Mouse (Mus musculus) forebrain, embryonic 14.5 days (tissue): ENCODE data around the gene Klf6. TPM values are rescaled to one million over a fixed set of nuclear protein-coding genes. Genes with fewer than 3 reads are reported as not detected.

Source experiments
- ATAC-seq: fragments of 200-750 bp; cut with Nextera tagmentation; 2 replicates; pipeline ENCODE4 v1.8.0; 2017; ENCODE audit warnings: mild to moderate bottlenecking, moderate library complexity
- DNase-seq: peaks from one replicate; pipeline ENCODE4 v3.0.0-alpha.2; 2015; ENCODE audit warnings: low spot score
- H3K27ac ChIP-seq: fragments of 300-500 bp; sonication (generic); 2 replicates; pipeline ENCODE4 v1.5.1; 2014; ENCODE audit warnings: low read depth, mild to moderate bottlenecking, control low read depth, low read length, moderate library complexity
- H3K27me3 ChIP-seq: fragments of 300-500 bp; sonication (generic); replicated peaks from 2 replicates; pipeline ENCODE4 v1.6.1; 2014; ENCODE audit warnings: low read length, control low read depth, mixed read lengths; ENCODE audit not compliant: control insufficient read depth, insufficient read depth
- H3K36me3 ChIP-seq: fragments of 300-500 bp; sonication (generic); 2 replicates; pipeline ENCODE4 v1.6.1; 2014; ENCODE audit warnings: low read length, control low read depth; ENCODE audit not compliant: control insufficient read depth, insufficient read depth
- H3K4me1 ChIP-seq: fragments of 300-500 bp; sonication (generic); 2 replicates; pipeline ENCODE4 v1.6.1; 2014; ENCODE audit warnings: antibody characterized with exemption, low read length, control low read depth; ENCODE audit not compliant: control insufficient read depth, insufficient read depth
- H3K4me2 ChIP-seq: fragments of 300-500 bp; sonication (generic); 2 replicates; pipeline ENCODE4 v1.6.1; 2014; ENCODE audit warnings: mild to moderate bottlenecking, control low read depth, low read length
- H3K4me3 ChIP-seq: fragments of 300-500 bp; sonication (generic); 2 replicates; pipeline ENCODE4 v1.5.1; 2014; ENCODE audit warnings: low read depth, low read length, control low read depth
- H3K9ac ChIP-seq: fragments of 300-500 bp; sonication (generic); 2 replicates; pipeline ENCODE4 v1.6.1; 2014; ENCODE audit warnings: mild to moderate bottlenecking, low read length, control low read depth, moderate library complexity
- H3K9me3 ChIP-seq: fragments of 300-500 bp; sonication (generic); replicated peaks from 2 replicates; pipeline ENCODE4 v1.6.1; 2016; ENCODE audit warnings: low read length, control low read depth, mixed read lengths; ENCODE audit not compliant: control insufficient read depth
- WGBS: fragments of 180-500 bp; shearing (Covaris S2); extraction: QIAGEN DNeasy Blood & Tissue Kit; methylation state at CpG from one replicate; pipeline ENCODE4 v1.1.7; 2014; 5-methylcytosine and 5-hydroxymethylcytosine counted together
- microRNA-seq: library from miRNA; unstranded; fragments of <30 nt; microRNA quantifications from one replicate; pipeline ENCODE4, GENCODE M21; 2016
- polyA plus RNA-seq: library from polyadenylated mRNA; unstranded; fragments of >200 nt; fragmentation: Nextera tagmentation; extraction: Ambion mirVana; gene quantifications from 2 replicates; pipeline ENCODE4 v1.2.1, GENCODE M21; 2014

Gene Klf6
- polyA plus RNA-seq, 1 experiment from 2014 or later, result 56.9 TPM

DNA sequence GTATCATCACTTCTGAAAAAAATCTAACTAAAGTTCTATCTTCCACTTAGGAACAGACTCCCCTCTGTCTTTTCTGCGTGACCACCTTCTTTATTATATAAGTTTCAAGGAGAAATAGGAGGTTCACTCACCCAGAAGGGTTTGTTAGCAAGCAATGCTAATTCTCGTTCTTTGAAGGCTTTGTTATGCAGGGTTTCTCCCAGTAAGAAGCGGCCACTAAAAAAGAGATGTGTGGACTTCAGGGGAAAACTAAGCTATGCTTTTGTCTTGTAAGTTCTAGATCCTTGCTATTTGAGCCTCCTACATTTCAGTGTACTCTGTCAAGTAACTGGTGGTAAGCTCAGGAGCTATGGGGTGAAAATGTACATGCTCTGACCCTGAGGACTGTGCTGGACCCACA, 38.4 kb downstream of the Klf6 start:
- no peak for ATAC-seq
- no peaks in the 10 kb centered on the region for H3K27me3 ChIP-seq
- 16% methylated on average over 3 of the region's 3 CpGs for WGBS

DNA sequence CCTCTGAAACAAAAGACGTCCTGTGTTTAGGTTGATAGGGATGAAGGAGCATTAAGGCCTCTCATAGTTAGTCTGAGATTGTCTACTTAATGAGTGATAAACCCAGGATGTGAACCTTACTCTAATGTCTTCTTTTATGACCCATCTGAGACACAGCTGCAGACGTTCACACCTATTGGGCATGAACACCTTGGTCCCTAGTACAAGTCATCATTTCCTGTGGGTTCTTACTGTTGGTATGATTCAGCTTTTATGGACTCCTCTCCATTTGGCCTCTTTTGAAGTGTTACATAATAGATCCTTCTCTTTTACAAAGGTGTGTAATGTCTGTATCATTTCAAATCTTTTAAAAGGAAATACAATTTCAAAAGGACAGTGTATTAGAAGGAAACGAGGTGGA, 51.9 kb downstream of the Klf6 start:
- Histone ChIP-seq H3K4me2 (no peak overlapping the region), H3K27me3 (no peaks in the 10 kb centered on the region), H3K27ac (no peak overlapping the region), H3K36me3 (no peaks in the 10 kb centered on the region), H3K4me1 (no peaks in the 10 kb centered on the region), H3K9me3 (no peaks in the 10 kb centered on the region), H3K9ac (no peak overlapping the region), H3K4me3 (no peak overlapping the region)
- 80% methylated on average over 3 of the region's 3 CpGs for WGBS
- ATAC-seq (no peak), DNase-seq (no peak)

More for the DNA sequence above, 38.4 kb downstream of the Klf6 start:
- no peak for DNase-seq
- Histone ChIP-seq H3K36me3 (no peaks in the 10 kb centered on the region), H3K4me1 (no peaks in the 10 kb centered on the region), H3K9ac (no peak overlapping the region), H3K4me2 (no peak overlapping the region), H3K9me3 (no peaks in the 10 kb centered on the region), H3K4me3 (no peak overlapping the region), H3K27ac (no peak overlapping the region)

DNA sequence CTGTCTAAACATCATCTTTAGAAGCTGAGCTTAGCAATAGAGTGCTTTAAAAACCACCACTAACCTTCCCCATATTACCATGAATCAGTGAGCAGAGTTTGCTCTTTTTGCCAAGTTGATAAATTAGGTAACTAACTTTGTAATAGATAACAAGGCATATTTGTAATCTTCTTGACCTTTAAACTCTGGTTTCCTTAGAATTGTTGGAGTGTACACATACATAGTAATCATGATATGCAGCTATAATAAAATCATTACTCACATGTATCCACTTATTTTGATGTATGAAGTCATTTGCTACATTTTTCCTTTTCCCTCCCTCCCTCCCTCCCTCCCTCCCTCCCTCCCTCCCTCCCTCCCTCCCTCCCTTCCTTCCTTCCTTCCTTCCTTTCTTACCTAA, 56.1 kb downstream of the Klf6 start:
- H3K4me3 ChIP-seq, result no peak overlapping the region
- ATAC-seq (no peak), DNase-seq (no peak)
- no peaks in the 10 kb centered on the region for H3K36me3 ChIP-seq
- H3K4me2 ChIP-seq, result no peak overlapping the region
- H3K9ac ChIP-seq, result no peak overlapping the region
- H3K27ac ChIP-seq, result no peak overlapping the region
- H3K9me3 ChIP-seq, result no peaks in the 10 kb centered on the region
- no peaks in the 10 kb centered on the region for H3K4me1 ChIP-seq
- no peaks in the 10 kb centered on the region for H3K27me3 ChIP-seq

DNA sequence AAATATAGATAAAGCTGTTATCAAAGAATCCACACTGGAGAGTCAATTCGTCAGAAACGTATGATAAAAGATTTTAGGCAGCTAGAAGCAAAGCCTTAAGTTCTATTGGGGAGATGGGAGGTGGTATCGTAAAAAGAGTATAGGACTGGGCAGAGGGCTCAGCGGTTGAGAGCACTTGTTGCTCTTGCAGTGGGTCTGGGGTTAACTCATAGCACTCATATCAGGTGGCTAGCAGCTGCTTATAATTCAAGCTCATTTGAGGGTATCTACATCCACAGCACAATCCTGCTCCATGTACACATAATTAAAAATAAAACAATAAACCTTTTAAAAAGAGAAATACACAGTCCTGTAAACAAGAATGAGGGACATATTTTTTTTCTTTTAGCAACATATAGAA, 58.7 kb downstream of the Klf6 start:
- WGBS, result 91% methylated on average over 4 of the region's 4 CpGs

More for the DNA sequence above, 58.7 kb downstream of the Klf6 start:
- Histone ChIP-seq H3K4me3 (no peak overlapping the region), H3K27me3 (no peaks in the 10 kb centered on the region), H3K27ac (no peak overlapping the region), H3K4me1 (no peaks in the 10 kb centered on the region), H3K9ac (no peak overlapping the region), H3K4me2 (no peak overlapping the region), H3K36me3 (no peaks in the 10 kb centered on the region), H3K9me3 (no peaks in the 10 kb centered on the region)
- DNase-seq (no peak), ATAC-seq (no peak)

Small RNA genes lying within 50 kb of the gene (microRNA-seq; reads per million reads assigned to microRNA genes)
- gene Gm26043, result not detected
